Mouse (Mus musculus) cerebellum, adult 9-10 months (tissue): ENCODE data around the gene Sars.
A peak's percentile ranks its signal among the peaks of the same experiment; 100 is the strongest.

Experiments used
- DNase-seq: peaks from one replicate; pipeline ENCODE4 v3.0.0; 2022

The Sars gene

DNA sequence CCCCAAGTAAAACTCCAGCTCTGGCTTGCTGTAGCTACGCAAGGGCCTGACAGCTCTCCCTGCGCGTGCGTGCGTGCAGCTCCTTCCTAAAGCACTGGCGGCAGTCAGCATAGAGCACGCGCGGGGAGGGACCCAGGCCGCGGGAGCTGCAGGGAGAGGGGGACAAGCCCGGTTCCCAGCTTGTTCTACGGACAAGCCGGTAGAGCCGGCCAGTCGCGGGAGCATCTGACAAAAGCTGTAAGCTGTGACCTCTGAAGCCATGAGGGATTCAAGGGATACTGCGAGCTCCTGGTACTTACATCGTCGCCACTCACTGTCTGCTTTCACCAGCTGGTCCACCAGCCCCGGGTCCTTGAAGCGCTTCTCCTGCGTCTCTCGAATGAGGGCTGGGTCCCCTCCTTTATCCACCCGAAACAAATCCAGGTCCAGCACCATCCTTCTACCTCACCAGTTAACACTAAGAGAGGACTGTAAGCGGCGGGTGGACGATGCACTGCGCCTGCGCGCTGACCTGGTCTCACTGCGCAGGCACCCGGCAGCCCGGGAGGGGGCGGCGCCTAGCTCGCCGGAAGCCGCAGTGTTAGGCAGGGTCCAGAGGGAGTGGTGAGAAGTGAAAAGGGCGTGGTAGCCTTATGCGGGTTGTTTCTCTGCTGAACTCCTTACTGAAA lies at the start of gene Sars:
Sars (minus strand) TSS at position 512 of the 668 bp plus-strand sequence.
- peak; percentile 91 for DNase-seq

- DNase-seq, result no peak
Measured at GRCm38 (mm10) chr3:108489968-108490367, 45.0 kb upstream of the Sars start.

DNA sequence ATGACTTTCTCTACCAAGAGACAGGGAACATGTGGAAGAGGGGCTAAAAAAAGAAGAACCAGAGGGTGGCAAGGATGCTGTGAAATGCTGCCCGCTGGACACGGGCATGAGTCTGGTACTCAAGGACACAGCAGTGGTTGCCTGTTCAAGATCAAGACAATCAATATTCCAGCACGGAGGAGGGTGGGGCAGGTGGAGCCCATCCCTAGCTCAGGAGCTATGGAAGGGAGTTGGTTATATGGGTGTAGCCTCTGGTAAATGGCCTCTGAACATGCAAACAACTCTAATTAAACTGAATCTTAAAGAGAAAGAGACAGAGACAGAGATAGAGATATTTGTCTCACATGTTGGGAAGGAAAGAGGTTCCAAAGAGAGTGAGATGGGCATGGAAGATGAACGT lies 39.7 kb upstream of the Sars start:
- no peak for DNase-seq

- DNase-seq, result no peak
Measured at GRCm38 (mm10) chr3:108478800-108479199, 33.8 kb upstream of the Sars start.

DNA sequence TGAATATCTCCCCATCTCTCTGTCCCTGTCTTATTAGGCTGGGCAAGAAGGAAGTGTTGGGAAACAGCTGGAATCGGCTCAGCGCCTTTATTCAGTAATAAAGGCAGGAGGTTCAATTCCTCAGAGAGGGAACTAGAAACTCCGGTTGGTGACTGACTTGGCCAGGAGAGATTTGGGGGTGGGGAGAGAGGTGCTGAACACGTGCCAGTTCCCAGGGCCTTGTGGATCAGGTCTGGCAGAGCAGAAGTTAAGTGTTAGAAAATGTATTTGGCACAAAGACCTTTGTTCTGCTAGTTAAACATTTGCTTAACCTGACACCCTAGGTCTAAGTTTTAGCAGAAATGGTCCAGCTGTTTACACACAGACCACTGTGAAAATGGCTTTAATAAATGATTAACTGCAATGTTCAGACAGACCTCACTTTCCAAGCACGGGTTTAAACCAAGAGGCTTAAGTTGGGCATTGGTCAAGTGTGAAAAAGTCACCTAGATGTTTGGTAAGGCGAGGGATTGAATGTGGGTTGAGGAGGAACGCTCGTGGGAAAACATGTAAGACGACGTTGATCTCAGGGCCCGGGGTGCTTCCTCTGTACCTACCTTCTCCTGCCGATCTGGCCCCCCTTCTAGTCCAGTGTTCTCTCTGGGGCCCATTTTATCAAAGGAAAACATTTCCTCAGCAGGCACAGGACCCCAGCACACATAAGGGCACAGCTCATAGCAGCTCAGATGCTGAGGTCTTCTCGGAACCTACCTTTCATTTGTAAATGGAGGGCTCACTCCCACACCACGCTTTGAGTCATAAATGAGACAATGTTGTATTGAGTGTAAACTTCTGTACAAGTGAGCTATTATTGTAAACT lies 32.0 kb upstream of the Sars start:
- no peak for DNase-seq

DNA sequence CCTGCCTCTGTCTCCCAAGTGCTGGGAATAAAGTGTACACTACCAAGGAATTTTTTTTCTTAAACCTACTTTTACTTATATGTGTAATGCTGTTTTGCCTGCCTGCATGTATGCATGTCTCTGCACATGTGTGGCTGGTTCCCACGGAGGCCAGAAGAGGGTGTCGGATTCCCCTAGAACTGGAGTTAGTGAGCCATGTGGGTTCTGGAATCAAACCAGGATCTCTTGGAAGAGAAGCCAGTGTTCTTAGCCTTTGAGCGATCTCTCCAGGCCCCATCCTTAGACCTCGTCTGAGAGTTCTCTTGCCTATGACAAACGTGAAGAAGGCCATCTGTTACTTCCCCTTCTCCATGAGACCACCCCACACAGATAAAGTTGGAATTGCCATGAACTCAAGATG lies 30.5 kb upstream of the Sars start:
- DNase-seq, result no peak

DNA sequence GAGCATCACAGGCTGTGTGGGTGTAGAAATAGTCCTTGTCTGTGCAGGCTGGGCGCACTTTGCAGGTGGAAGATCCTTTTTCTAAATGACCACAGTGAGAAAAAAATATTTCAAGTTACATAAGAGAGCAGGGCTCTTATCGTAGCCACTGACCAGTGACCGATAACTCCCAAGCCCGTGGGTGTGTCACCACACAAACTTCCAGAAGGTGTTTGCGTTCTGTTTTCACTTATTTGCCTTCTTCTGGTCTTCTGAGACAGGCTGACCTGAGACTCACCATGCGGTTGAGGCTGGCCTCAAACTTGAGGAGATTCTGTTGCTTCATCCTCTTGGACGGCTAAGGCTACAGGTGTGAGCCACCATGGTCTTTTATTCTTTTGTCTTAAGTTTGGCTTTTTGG lies 30.0 kb upstream of the Sars start:
- no peak for DNase-seq

DNA sequence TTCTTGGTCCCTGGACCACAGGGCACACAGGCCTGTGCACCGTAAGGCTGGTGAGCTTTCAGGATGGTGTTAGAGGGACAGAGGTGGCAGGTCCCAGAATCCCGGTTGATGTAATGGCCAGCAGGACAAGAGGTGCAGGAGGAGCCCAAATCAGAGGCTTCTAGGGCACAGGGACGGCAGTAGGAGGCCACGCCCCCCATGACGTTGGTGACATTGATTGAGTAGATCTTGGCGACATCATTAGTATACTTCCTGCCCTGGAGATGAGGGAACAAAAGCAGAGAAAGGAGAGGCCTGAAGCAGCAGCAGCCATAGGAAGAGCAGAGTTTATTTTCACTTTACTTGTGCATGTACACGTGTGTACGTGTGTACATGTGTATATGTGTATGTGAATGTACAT lies 22.8 kb upstream of the Sars start:
- DNase-seq, result no peak

DNA sequence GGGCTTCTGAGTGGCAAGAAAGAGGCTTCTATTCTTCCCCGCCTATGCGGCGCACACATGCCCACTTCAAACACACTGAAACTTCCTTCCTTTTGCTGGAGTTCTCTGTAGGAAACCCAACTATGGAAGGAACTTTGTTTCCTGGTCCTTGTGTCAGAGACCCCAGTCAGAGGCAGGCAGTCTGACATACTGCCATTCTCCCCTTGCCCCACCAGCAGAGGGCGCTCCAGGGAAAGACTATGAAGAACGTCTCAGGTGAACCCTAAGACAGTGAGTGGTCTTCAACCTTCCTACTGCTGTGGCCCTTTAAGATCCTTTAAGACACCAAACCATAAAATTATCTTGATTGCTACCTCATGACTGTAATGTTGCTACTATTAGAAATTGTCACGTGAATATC lies 21.4 kb upstream of the Sars start:
- DNase-seq, result peak; percentile 24

DNA sequence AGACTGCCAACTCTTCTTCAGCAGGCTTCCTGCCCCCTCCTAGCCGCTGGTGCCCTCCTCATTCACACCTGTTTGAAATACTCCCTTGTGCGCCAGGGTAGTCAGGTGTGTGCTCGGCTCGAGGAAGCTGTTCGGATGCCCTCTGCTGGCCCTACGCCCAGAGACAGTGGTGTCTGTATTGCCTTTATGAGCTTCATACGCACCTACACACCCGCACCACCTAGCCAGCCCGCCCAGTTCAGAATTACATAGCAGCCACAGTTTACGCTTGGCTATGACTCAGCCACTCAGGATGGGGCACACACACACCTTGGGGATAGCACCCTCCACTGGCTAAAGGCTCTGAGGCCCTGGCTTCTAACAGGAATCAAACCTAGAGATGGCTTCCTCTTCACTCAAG lies 13.9 kb upstream of the Sars start:
- DNase-seq, result no peak

DNA sequence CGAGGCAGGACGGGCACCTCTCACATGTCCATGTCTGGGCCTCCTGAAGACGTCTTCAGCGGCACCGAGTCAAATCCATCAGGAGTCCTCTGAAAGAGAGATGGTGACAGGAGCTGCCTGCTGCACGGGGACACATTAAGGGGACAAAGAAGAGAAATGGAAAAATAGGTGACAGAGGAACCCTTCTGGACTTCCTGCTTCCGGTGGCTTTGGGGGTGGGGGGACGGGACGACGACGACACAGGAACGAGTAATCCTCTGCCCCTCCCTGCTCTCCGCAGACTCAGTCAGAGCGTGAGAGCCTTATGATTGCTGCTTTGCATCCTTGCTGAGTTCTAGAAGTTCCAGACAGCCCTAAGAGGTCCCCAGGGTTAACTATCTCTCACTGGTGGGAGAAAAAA lies 13.4 kb upstream of the Sars start:
- DNase-seq, result no peak

DNA sequence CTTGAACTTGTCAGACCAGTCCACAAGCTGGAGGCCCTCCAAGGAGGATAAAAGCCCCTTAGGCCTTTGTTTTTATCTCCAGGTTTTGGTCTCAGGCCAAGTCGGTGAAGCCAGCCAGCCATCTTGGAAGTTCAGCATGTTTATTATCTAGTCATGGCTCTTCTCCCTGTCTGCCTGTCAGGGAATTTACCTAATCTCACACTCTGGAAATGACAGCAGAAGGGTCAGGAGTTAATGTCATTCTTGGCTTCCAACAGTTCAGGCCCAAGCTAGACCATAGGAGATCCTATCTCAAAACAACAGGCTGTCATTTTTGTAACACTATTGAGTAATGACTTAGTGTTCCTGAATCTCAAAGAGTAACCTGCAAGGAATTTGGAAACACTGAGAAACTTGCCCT lies 9.2 kb upstream of the Sars start:
- DNase-seq, result no peak

GRCm38 (mm10) chr3:108451969-108452368 lies 7.0 kb upstream of the Sars start:
- no peak for DNase-seq

- no peak for DNase-seq
Measured at GRCm38 (mm10) chr3:108445366-108445705, 327 bp upstream of the Sars start.

DNA sequence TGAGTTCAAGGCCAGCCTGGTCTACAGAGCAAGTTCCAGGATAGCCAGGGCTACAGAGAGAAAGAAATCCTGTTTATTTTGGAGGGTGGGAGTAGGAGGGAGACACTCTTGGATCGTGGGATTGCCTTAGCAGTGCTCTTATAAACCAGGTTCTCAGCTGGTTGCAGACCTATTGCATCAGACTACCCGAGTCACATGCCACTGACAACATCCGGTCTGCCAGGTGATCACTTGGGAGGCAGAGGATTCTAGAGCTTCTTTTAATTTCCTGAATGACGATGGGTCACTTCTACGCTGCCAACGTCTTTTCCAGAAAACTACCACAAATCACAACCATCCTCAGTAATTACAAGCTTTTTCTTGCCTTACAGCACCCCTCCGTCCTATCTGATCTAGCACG lies 980 bp downstream of the Sars start:
- peak; percentile 43 for DNase-seq

- DNase-seq, result no peak
Measured at GRCm38 (mm10) chr3:108436380-108436714, 8.7 kb downstream of the Sars start.

DNA sequence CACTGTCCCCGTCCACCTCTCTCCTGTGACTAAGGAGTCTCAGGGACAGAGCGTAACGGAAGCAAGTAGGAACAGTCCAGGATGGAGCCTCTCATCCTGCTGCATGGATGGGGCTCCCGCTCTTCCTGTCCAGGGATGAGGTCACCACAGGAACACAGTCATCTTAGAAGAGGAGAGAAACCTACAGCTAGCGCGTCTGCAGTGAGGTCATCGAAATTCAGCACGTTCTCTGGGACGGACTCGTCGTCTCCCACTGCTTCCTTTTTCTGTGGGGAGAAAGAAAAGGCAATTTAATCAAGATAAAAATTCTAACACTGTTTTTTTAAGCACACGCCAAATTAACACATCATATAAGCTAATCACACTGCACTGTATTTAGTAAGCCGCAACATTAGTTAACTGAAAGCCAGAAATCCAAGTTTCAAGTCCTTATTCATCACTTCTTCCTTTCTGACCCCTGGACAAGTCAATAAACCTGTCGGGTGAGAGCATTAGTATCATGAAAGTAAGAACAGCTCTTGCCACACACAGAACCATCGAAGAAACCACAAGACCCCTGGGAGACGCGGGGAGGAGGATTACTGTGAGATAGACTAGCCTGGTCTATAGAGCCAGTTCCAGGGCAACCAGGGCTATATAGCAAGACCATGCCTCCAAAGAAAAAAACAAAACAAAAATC lies 9.2 kb downstream of the Sars start:
- DNase-seq, result no peak

DNA sequence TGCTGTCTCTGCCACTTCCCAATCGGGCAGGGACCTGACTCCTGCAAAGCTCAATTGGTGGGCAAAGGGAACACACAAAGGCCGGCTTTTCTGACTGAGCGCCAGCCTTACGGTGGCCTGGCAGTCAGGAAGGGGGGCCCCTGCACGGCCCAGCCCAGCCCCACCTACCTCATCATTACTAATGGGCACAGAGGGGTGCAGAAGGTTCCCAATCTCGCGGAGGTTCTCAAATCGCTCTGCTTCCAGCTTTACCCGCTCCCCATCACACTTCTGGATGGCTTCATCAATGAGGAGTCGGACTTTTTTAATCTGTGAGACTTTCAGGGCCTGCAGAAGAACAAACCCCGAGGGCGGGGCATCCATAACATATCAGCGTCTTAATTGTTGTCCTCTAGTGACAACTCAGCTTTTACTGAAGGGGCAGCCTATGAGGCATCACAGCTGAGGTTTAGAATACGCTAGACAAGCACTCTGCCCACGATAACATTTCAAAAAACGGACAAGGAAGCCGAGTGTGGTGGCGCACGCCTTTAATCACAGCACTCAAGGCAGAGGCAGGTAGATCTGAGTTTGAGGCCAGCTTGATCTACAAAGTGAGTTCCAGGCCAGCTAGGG lies 11.0 kb downstream of the Sars start:
- no peak for DNase-seq

- DNase-seq, result no peak
Measured at GRCm38 (mm10) chr3:108433188-108433880, 11.7 kb downstream of the Sars start.

DNA sequence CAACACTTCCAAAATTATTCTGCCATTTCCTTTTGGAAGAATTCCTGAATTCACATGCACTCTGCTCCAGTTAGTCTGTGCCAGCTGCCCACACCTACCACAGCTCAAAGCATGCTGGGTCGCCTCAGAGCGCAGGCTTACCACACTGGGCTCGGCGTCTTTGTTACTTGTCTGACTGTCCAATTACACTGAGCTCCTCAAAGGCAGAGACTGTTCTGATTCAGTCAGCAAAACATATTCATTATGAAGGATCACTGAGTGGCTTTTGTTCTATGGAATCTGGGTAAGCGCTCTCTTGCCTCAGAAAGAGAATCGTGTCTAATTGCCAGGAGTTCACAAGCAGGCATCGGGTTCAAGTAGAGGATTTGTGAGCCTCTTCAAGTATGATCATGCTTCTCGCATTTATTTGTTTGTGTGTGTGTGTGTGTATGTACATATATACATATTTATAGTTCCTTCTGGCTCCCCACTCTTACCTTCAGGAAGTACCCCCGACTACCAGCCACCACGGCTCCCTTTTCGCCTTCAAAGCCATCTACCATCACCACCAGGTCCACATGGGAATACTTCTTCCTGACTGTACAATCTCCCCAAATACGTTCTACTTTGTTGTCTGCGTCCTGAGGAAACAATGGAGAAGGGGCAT lies 12.3 kb downstream of the Sars start:
- no peak for DNase-seq

GRCm38 (mm10) chr3:108425624-108426018 lies 19.4 kb downstream of the Sars start:
- DNase-seq, result no peak

DNA sequence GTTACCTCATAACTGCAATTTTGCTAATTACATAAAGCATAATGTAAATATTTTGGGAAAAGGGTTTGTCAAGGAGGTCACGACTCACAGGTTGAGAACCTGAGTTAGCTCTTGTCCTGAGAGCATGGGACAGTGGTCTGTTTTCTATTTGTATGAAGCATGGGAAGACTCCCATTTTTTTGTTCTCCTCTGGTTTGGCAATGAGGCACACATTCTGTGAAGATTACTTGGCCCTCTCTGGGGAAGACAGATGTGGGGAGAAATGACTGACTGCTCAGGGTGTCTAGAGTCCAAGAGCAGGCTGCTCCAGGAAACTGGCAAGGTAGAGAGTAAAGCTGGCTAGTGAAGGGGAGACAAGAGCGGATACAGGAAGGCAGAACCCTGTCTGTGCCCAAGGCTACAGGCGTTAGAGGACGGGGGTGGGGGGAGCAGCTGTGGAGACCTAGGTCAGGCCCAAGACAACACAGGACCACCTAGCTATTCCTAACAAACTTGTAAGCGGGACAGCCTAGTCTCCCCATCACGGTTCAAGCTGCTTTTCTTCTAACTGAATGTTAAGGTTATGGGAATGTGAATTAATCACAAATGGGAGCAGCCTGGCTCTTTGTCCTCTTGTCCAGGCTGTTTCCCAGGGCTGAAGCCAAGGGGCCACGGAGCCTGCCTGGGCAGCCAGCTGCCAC lies 19.9 kb downstream of the Sars start:
- DNase-seq, result no peak
